Mouse (Mus musculus): ENCODE measurements around the gene Astl.

GRCm38 (mm10) chr2:127387521-127387920 lies 49.1 kb downstream of the Astl start:
- no peak for TF ChIP-seq GATA1 (IDR thresholded peaks at IDR 0.05; ENCODE audit: low read length)
- no peak for TF ChIP-seq TAL1 (IDR thresholded peaks at IDR 0.05; ENCODE audit: low read length)
